Mouse (Mus musculus): ENCODE results near the gene Cadps2.

Gene Cadps2

DNA sequence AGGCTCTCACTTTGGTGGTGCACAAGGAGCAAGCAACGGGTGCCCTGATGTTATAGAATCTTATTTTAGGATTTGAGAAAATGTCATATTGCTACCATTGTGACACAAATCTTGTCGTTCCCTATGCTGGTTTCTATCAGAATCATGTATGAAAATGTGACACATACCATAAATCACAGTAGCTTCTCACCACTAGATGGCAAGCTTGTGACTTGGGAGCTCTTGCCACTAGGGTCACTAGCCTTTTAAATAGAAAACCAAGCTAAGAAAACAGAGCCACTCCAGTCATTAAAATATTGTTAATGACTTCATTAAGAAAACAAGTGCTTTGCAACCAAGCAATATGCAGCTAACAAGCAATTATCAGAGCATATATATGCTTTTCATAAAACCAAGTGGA, 81.0 kb downstream of the Cadps2 start:
- peak; percentile 22 to 29 for DNase-seq

GRCm38 (mm10) chr6:23748823-23749222, 90.4 kb downstream of the Cadps2 start:
- DNase-seq, result no peak

- no peak for DNase-seq
These were observed 99.2 kb downstream of the Cadps2 start for GRCm38 (mm10) chr6:23740010-23740409.

DNA sequence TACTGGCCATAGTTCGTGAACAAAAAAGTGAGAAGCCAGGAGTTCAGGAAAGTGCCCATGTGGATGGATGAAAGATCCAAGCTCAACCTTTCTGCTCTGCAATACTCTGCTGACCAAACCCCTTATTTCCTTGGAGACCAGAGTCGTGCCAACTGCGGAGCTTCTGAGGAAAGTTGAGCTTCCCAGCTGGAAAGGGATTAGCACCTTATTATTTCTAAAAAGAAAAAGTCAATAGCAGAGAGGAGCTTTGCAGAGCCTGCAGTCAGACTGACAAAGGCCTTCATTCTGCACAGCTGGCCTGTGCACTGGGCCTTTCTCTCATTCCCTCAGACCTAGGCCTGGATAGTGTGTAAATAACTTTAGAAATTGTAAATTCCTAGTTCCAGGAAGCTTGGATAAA, 106.5 kb downstream of the Cadps2 start:
- DNase-seq, result no peak

DNA sequence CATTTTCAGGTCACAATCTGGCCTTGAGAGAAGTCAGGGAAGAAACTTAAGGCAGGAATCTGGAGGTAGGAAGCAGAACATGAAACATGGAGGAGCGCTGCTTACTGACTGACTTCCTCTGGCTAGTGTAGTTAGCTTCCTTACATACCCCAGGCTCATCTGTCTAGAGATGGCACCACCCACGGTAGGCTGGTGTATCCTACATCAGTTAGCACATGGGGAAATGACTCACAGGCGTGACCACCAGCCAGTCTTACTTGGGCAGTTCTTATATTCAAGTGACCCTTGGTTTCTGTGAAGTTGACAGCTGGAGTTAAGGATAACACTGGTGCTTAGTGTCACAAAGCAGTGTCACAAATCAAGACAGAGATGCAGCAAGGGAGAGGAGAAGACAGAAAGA, 110.6 kb downstream of the Cadps2 start:
- no peak for DNase-seq

- no peak for DNase-seq
These were observed 115.5 kb downstream of the Cadps2 start for GRCm38 (mm10) chr6:23723697-23724096.

- DNase-seq, result no peak
These were observed 118.8 kb downstream of the Cadps2 start for GRCm38 (mm10) chr6:23720401-23720800.

DNA sequence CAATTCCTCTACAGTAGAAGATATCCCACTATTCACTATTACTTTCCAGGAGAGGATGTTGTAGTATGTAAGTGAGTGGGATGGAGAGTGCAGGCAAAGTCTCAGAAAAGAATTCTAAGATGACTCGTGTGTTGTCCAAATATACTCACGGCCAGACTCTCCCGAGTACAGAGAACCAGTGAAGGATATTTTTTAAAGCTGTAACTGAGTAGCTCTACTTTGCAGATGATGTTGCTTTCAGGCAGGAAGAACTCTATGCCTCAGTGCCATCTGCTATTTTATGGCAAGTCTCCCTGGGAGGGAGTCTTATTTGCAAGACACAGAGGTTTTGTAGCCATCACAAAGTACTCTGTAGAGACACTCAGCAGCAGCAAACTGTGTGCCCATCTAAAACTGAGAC, 131.7 kb downstream of the Cadps2 start:
- no peak for DNase-seq

DNA sequence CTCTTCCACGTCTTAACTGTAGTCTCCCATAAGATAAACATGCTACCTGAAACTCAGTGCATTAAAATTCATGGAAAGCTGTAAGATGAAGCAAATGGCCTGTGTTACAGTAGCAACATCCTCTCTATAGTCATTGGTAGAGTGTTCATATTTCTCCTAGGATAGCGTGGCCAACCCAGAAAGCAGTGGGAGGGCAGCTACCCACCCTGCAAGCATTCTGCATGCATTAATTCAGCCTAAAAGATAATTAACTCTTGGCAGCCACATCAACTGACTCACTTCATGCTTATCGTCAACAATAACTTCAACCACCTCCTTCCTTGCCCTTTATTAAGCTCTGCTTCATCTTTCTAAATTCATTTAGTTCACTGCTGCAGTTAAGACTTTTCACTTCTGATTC, 138.3 kb downstream of the Cadps2 start:
- no peak for DNase-seq

DNA sequence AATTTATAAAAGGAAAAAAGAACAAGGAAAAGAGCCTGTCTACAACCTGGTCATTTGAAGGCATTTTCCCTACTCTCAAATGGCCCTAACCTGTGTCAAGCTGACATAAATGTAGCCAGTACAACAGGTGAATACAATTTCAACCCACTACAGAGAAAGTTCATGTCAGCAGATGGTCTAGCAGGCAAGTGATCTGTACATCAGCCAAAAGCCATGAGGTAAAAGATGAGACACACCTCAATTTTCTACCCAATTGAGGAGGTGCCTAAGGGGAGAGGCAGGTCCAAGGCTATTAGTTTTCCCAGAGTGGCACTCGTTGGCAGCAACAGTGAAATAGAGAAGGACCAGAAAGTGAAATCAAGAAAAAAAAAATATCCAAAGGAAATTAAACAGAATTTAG, 161.0 kb downstream of the Cadps2 start:
- DNase-seq, result no peak

- DNase-seq, result no peak
These were observed 184.2 kb downstream of the Cadps2 start, which contains the start of gene Rnf148 for GRCm38 (mm10) chr6:23655036-23655435. Gene Rnf148 (minus strand): TSS chr6:23655136.

GRCm38 (mm10) chr6:23650205-23650604, 189.0 kb downstream of the Cadps2 start, which contains the start of gene Rnf133:
Gene Rnf133 (minus strand): TSS chr6:23650305.
- DNase-seq, result no peak

- DNase-seq, result peak in 1 of 2 experiments; percentile 11
These were observed 190.5 kb downstream of the Cadps2 start for GRCm38 (mm10) chr6:23648732-23649131.

- peak; percentile 29 to 64 for DNase-seq
These were observed 191.5 kb downstream of the Cadps2 start for GRCm38 (mm10) chr6:23647627-23648247.

- peak; percentile 4 to 8 for DNase-seq
These were observed 202.1 kb downstream of the Cadps2 start for GRCm38 (mm10) chr6:23637081-23637480.

GRCm38 (mm10) chr6:23635208-23635607, 204.0 kb downstream of the Cadps2 start:
- no peak for DNase-seq

GRCm38 (mm10) chr6:23634016-23634415, 205.2 kb downstream of the Cadps2 start:
- no peak for DNase-seq

DNA sequence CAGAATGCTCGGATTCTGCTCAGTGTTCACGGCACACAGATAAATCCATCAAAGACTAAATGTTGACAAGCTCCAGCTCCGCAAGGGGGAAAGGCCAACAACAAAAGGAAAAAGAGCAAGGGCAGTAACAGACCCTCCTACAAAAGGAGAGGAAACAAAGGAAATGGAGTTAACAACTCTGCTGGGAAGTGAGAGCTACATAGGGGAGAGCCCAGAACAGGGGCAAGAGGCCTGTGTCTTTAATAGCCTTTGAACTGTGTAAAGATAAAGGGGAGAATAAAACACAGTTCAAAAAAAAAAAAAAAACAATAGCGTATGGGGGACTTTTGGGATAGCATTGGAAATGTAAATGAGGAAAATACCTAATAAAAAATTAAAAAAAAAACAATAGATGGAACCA, 208.8 kb downstream of the Cadps2 start:
- DNase-seq, result no peak

- DNase-seq, result no peak
These were observed 264.1 kb downstream of the Cadps2 start for GRCm38 (mm10) chr6:23575102-23575501.

DNA sequence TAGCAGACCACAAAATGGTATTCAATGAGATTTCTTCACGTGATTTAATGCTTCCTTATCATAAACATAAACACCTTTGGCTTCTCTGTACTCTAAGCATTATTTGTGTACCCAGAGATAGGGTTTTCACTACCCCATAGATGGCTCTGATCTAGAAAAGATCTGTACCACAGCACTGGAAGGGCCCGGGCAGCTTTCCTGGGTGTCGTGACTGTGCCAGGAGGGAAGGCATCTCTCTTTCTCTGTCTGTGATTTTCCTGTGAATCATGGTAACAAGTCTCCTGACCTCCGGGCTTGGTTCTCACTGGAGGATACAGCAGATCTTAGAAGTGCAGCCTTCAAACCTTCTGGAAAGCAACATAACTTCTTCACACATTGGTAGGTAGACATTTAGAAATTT, 265.5 kb downstream of the Cadps2 start:
- DNase-seq, result no peak

DNA sequence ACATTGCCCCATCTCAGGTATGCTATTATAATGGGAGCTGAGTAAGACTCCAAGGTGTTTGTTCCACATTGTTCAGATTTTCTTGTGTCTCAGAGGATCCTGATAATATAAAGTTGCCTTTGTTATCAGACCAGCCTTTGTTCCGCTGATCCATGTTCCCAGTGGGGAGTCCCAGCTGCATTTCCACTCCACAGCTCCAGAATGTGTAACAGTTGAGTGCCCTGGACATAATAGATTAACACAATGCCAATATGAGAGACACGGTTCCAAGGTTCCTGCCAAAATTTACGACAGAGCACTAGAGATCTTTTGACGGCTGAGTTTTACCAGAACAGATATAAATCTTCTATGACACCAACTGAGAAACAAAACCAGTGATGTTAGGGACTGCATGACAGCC, 266.8 kb downstream of the Cadps2 start:
- no peak for DNase-seq

GRCm38 (mm10) chr6:23569686-23570085, 269.5 kb downstream of the Cadps2 start:
- DNase-seq, result no peak

GRCm38 (mm10) chr6:23568688-23569087, 270.5 kb downstream of the Cadps2 start:
- no peak for DNase-seq

DNA sequence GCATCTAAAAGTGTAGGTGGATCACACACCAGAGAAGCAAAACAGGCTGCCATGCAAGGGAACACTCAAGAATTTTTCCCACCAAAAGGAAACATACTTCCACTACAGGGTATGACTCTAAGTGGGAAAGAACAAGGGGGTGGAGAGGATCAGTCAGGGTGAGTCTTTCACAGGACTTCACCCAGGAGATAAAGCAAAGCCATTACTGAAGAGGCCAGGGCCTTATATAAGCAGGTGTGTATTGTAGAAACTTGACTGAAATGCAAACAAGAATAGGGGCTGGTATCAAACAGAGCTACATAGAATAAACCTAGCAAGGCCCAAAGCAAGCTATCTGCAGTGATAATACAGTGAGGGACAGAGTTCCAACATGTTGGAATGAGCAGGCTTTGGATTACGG, 271.6 kb downstream of the Cadps2 start:
- no peak for DNase-seq

- DNase-seq, result no peak
These were observed 289.3 kb downstream of the Cadps2 start for GRCm38 (mm10) chr6:23549874-23550273.
